Mouse (Mus musculus): ENCODE data around the gene Ckb. TPM values are rescaled to one million over a fixed set of nuclear protein-coding genes. Genes with fewer than 3 reads are reported as not detected.

Ckb gene
- polyA plus RNA-seq, 1 experiment from 2014 or later, result 32.7 TPM

DNA sequence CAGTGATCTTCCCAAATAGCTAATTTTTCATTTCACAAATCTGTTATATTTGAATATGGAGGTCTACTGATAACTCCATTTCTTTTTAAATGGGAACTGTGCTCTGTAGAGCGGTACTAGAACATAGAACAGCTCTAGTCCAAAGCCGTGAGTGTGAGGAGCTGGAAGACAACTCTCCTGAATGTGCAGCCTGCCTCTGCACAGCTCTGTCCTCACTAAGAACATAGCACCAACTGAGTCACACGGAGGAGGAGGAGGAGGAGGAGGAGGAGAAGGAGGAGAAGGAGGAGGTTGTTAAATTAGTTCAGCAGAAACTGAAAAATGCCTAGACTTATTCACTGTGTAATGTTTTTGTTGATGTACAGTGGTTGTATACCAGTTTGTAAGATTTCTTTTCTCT lies 19.2 kb downstream of the Ckb start:
- no peak overlapping the region for H3K4me2 ChIP-seq (ENCODE audit: low read depth, low read length)
- 88% methylated on average over 3 of the region's 3 CpGs for WGBS (ENCODE audit: insufficient replicate concordance)
- no peak for ATAC-seq
- peaks cover 66% of the 10 kb centered on the region for H3K36me3 ChIP-seq (replicated peaks; ENCODE audit: insufficient read depth, low read length)
- H3K9ac ChIP-seq (replicated peaks), result no peak overlapping the region
- TF ChIP-seq CTCF (IDR thresholded peaks at IDR 0.05; ENCODE audit: low read depth), result no peak
- TF ChIP-seq EP300 (IDR thresholded peaks at IDR 0.05; ENCODE audit: low read depth), result no peak
- H3K4me1 ChIP-seq (ENCODE audit: insufficient read depth), result no peaks in the 10 kb centered on the region
- H3K4me3 ChIP-seq (ENCODE audit: low read depth, low read length), result no peak overlapping the region
- H3K27ac ChIP-seq (ENCODE audit: low read depth), result no peak overlapping the region
- no peaks in the 10 kb centered on the region for H3K27me3 ChIP-seq (ENCODE audit: insufficient read depth, low read length)
- H3K9me3 ChIP-seq (ENCODE audit: low read length), result no peaks in the 10 kb centered on the region
- DNase-seq, result no peak

DNA sequence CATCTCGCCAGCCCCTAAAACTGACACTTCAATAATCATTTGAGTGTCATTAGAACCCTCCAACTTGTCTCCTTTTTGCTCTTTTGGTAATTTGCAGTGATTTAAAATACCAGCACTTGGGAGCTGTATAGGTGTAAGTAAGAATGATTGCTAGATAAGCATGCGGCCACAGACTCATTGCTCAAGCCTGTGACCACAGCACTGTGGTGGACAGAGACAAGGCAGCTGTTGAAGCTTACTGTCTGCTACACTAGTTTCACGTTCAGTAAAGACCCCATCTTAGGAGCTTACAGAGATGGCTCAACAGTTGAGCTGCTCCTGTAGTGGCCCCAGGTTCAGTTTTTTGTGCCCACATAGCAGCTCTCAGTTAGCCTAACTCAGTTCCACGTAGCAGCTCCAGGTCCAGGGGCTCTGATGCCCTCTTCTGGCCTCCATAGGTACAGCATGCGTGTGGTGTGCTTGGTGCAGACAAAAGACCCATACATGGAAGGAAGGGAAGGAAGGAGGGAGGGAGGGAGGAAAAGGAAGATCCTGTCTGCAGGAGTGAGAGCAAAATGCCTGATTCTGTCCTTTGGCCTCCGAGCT lies 24.0 kb downstream of the Ckb start:
- Histone ChIP-seq H3K27me3 (ENCODE audit: insufficient read depth, low read length) (no peaks in the 10 kb centered on the region), H3K36me3 (replicated peaks; ENCODE audit: insufficient read depth, low read length) (peaks cover 69% of the 10 kb centered on the region), H3K9ac (replicated peaks) (no peak overlapping the region), H3K4me1 (ENCODE audit: insufficient read depth) (no peaks in the 10 kb centered on the region), H3K4me3 (ENCODE audit: low read depth, low read length) (no peak overlapping the region), H3K9me3 (ENCODE audit: low read length) (no peaks in the 10 kb centered on the region), H3K4me2 (ENCODE audit: low read depth, low read length) (no peak overlapping the region), H3K27ac (ENCODE audit: low read depth) (no peak overlapping the region)
- no peak for TF ChIP-seq EP300 (IDR thresholded peaks at IDR 0.05; ENCODE audit: low read depth)
- peak; percentile 84 for TF ChIP-seq CTCF (IDR thresholded peaks at IDR 0.05; ENCODE audit: low read depth)
- ATAC-seq (peak; percentile 61), DNase-seq (peak; percentile 74)
- 48% methylated on average over 6 of the region's 6 CpGs for WGBS (ENCODE audit: insufficient replicate concordance)

Other genes starting within 250 kb of the Ckb start
- 72.0 and 79.5 TPM in 2 replicates for gene Tnfaip2, start 229.9 kb downstream of the Ckb start, polyA plus RNA-seq (2015; fragmentation: Nextera tagmentation; extraction: Ambion mirVana)
- 0.49 and 0.54 TPM in 2 replicates for gene Gm266, start 186.5 kb downstream of the Ckb start, polyA plus RNA-seq (2015; fragmentation: Nextera tagmentation; extraction: Ambion mirVana)
- 520 and 559 TPM in 2 replicates for gene Eif5, start 134.3 kb downstream of the Ckb start, polyA plus RNA-seq (2015; fragmentation: Nextera tagmentation; extraction: Ambion mirVana)
- 9.5 and 11.0 TPM in 2 replicates for gene Mark3, start 97.8 kb downstream of the Ckb start, polyA plus RNA-seq (2015; fragmentation: Nextera tagmentation; extraction: Ambion mirVana)
- gene Trmt61a, start 5.8 kb upstream of the Ckb start, polyA plus RNA-seq (2015; fragmentation: Nextera tagmentation; extraction: Ambion mirVana), result 4.3 and 5.7 TPM in 2 replicates
- 16.7 TPM in 2 replicates for gene Bag5, start 40.9 kb upstream of the Ckb start, polyA plus RNA-seq (2015; fragmentation: Nextera tagmentation; extraction: Ambion mirVana)
- gene Apopt1, start 40.9 kb upstream of the Ckb start, polyA plus RNA-seq (2015; fragmentation: Nextera tagmentation; extraction: Ambion mirVana), result 21.5 and 22.1 TPM in 2 replicates
- 9.6 and 10.7 TPM in 2 replicates for gene Klc1, start 86.5 kb upstream of the Ckb start, polyA plus RNA-seq (2015; fragmentation: Nextera tagmentation; extraction: Ambion mirVana)
- gene Xrcc3, start 141.5 kb upstream of the Ckb start, polyA plus RNA-seq (2015; fragmentation: Nextera tagmentation; extraction: Ambion mirVana), result 2.0 and 2.1 TPM in 2 replicates
- gene Zfyve21, start 141.8 kb upstream of the Ckb start, polyA plus RNA-seq (2015; fragmentation: Nextera tagmentation; extraction: Ambion mirVana), result 53.3 and 60.0 TPM in 2 replicates
- gene Ppp1r13b, start 235.8 kb upstream of the Ckb start, polyA plus RNA-seq (2015; fragmentation: Nextera tagmentation; extraction: Ambion mirVana), result 4.3 and 4.5 TPM in 2 replicates